Mouse (Mus musculus) pancreas, adult 10 weeks (tissue): ENCODE results near the gene Acat3. TPM values are rescaled to one million over a fixed set of nuclear protein-coding genes. Genes with fewer than 3 reads are reported as not detected.

Source experiments
- polyA plus RNA-seq: library from polyadenylated mRNA; stranded (reverse); fragments of 350-450 nt; fragmentation: Illumina TruSeq; extraction: RNeasy Lipid Tissue Mini Kit (QIAGEN cat#74804); gene quantifications from one replicate; pipeline ENCODE4 v1.2.3, GENCODE M21; 2015; ENCODE audit warnings: low read depth, low replicate concordance; ENCODE audit not compliant: insufficient read depth

The Acat3 gene
- not detected for polyA plus RNA-seq

DNA sequence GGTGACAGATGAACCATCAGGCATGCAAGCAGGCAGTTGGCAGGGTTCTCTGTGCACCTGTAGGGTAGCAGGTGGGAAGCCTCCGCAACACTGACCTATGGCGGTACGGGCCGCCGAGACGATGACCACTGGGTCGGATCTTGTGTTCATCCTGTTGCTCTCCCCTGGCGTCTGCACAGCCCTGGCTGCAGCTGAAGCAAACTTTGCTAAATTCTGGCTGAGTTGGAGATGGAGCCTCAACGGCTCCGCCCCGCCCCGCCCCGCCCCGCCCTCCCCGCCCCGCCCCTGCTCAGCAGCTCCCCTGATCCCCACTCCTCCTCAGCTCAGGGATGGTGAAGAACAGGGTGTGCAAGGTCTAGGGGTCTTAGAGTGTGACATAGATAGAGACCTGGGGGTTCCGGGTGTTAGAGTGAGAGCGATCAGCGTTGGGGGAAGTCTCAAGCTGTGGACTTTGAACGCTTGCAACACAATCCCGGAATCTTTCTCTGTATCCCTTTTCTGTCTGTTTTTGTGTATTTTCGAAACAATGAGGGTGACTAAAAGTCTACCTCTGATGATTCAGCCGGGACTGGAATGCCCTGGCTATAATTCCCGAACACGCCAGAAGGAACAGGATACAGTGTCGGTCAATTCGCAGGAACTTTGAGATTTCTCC lies at the start of gene Acat3:
Gene Acat3, minus strand, starts transcription at position 450 of the 655 bp plus-strand sequence.

DNA sequence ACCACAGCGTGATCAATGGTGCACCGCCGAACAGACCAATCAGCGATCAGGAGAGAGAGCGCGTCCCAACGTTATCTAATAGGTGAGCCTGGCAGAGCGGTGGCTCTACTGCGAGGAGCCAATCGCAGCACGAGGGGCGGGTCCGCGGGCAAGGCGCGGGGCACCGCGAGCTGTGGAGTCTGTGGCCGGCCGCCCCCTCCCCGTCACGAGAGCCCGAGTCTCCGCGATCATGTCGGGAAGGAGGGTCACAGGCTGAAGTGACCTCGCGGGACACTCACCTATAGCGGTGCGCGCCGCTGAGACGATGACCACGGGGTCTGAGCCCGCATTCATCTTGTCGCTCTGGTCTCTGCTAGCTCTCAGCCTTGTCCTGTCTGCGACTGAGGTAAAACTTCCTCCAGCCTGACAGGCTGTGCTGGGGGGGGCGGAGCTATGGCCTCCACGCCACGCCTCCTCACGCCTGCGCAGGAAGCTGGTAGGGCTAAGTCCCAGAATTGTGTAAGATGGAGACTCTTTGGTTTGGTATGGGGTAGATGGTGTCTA lies 20.0 kb upstream of the Acat3 start, which contains the start of gene Acat2:
Gene Acat2, minus strand, starts transcription at position 417 of the 543 bp plus-strand sequence.

DNA sequence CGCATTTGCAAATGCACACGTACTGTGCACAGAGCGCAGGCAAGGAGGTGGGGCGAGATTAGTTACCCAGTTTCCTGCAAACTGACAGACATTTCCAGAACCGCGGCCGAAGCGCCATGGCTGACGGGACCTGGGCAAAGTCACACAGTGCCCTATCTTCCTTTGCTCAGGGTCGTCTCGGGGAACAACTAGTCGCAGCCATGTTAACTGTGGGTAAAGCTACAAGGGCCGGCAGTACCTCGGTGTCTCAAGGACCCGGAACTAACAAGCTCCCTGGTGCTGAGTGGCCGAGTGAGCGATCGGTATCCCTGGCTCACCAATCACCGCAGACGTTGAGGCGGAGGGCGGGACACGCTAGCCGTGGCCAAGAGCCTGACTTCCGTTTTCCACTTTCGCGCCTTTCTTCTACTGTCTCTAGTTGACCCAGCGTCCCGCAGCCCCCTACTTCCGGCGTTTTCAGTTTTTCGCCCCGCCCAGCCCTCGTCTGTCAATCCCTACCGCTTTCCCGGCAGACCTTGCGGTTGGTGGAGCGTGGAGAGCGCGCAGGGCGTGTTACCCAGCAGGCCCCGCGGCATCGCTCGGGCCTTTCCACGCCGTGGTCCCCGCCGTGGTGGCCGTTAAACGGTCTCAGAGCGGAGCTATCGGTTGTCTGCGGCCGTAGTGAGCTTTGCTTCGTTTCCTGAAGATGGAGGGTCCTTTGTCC lies 24.4 kb downstream of the Acat3 start, which contains the start of gene Mrpl18:
Gene Mrpl18, minus strand, starts transcription at position 465 of the 703 bp plus-strand sequence.

DNA sequence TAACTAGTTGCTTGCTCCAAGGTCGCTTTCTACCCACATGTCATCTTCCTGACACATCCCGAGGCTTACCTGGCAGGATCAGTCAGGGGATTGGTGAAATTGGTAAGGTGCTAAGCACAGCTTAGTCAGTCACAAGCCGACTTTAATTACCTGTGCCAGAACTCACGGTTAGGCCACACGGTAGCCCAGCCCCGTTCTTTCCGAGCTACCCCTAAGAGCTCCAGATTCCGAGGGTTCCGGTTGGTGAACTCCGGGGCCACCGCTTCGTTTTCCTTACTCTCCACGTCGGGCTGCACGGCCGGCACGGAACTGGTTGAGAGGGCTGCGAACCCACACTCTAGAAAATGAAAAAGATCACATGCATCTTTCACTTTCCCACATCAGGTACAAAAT lies 24.9 kb downstream of the Acat3 start, which contains the start of gene Tcp1:
Gene Tcp1, plus strand, starts transcription at position 214 of the 393 bp plus-strand sequence.

DNA sequence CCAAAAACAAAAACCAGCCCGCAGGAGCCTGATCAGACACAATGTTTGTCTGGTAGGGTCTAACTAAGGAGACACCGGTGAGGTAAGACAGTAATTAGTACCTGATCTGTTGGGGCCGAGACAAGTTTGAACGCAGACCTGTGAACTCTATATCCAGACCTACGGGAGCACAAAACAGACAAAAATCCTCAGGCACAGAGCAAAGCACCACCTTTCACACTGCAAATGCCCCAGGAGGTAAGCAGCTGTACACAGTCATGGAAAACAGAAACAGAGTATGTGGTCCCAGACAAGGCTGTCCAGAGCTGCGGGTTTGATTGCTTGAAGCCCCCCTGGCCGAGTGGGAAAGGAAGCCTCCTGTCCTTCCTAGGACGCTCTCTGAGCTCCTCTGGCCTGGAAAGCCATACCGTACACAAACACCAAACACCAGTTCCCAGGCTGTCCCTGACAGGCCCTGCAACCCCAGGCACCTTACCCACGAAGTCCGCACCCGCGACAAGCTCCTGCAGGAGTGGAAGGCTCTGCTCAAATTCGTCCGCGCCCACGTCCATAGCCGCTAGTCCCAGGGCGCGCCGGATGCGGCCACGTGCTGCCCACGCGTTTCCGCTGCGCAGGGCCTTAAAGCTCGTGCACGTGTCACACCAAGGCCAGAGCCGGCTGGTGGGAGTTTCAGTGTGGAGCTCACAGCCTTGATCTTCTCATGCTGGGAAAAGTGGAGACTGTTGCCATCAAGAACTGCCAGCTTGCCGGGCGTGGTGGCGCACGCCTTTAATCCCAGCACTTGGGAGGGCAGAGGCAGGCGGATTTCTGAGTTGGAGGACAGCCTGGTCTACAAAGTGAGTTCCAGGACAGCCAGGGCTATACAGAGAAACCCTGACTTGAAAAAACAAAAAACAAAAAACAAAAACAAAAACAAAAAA lies 30.8 kb downstream of the Acat3 start, which contains the start of gene Pnldc1:
Gene Pnldc1, minus strand, starts transcription at position 870 of the 920 bp plus-strand sequence.

DNA sequence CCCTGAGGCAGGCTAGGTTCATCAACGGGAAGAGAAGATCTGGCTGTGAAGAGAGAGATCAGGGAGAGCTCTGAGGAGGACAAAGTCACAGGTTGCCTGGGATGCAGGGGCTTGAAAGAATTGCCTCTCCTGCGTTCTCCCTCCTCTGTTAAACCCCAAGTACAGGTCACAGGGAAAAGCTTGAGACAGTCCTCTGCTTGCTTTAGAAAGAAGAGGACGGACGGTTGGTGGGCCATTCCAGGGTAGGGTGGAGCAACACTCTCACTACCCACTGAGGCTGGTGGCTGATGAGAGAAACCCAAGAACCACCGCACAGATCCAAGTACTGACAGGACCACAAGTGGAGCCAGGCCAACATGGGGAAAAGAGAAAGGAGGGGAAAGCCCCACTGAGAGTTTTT lies 64.7 kb downstream of the Acat3 start, which contains the start of gene Mrgprh:
Gene Mrgprh, plus strand, starts transcription at position 301 of the 400 bp plus-strand sequence.

Other genes starting within 250 kb of the Acat3 start
- 6.9 TPM for gene Igf2r, start 170.9 kb downstream of the Acat3 start, polyA plus RNA-seq
- not detected for gene Mas1, start 72.5 kb downstream of the Acat3 start, polyA plus RNA-seq
- gene Mrgprh, start 64.6 kb downstream of the Acat3 start, polyA plus RNA-seq = 0.55 TPM
- gene Pnldc1, start 30.4 kb downstream of the Acat3 start, polyA plus RNA-seq = not detected
- 42.0 TPM for gene Tcp1, start 24.9 kb downstream of the Acat3 start, polyA plus RNA-seq
- gene Mrpl18, start 24.3 kb downstream of the Acat3 start, polyA plus RNA-seq = 9.9 TPM
- gene Acat2, start 20.1 kb upstream of the Acat3 start, polyA plus RNA-seq = 2.1 TPM
- gene Wtap, start 53.6 kb upstream of the Acat3 start, polyA plus RNA-seq = 16.4 TPM
- 18.4 TPM for gene Sod2, start 66.2 kb upstream of the Acat3 start, polyA plus RNA-seq
- gene Gpr31b, start 111.7 kb upstream of the Acat3 start, polyA plus RNA-seq = not detected
- gene Tcp10b, start 120.5 kb upstream of the Acat3 start, polyA plus RNA-seq = 0.76 TPM
- gene Unc93a, start 191.2 kb upstream of the Acat3 start, polyA plus RNA-seq = not detected